11 mouse cellular contexts compared by ENCODE assay signal in the genomic region with DNA sequence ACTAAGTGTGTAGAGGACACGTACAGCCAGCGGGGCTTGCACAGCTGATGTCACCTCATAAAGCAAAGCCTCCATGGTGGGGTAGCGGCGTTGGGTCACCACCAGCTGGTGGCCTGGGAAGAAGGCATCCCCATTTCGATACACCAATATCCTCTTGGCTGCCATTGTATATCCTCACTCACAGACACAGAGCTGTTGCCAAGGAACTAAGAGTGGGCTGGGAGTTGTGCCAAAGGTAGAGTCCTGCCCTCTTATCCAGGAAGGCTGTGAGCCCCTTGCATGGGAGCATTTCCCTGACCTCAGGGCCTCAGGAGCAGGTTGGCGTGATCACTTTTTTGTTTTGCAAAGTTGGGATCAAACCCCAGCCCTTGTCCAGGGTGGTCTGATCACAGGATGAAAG. TPM values are rescaled to one million over a fixed set of nuclear protein-coding genes. Genes with fewer than 3 reads are reported as not detected.
A peak's percentile ranks its signal among the peaks of the same experiment; 100 is the strongest.
DNase-seq lines count a peak whose midpoint lies in the region; ATAC-seq and TF ChIP-seq lines count a peak whose summit lies in the region.
"Had no signal": no experiment of that assay in that cellular context is flagged by ENCODE, and none has a peak within 500 bp of the region (broad histone marks: within the 10 kb centered on the region; RNA-seq: fewer than 3 reads in every experiment).

A gene (minus strand): TSS at position 165 of the 400 bp plus-strand sequence.

- no peak for ATAC-seq in hindbrain, embryonic 16.5 days
- ATAC-seq in hindbrain, embryonic 14.5 days (ENCODE audit: low FRiP score) = no peak
- no peak for ATAC-seq in lung, embryonic 14.5 days (ENCODE audit: insufficient read depth)

- DNase-seq in cerebellum, adult 11-12 months = peak; percentile 41
- DNase-seq in cerebellum, adult 11 months = no peak
- no peak for DNase-seq in hindbrain, embryonic 14.5 days (ENCODE audit: low spot score)
- DNase-seq in R1 (ENCODE audit: low read depth, low spot score) = peak; percentile 50
- peak; percentile 21 for DNase-seq in lung, embryonic 14.5 days
- DNase-seq in gastrocnemius, adult 18-20 months (ENCODE audit: low spot score) = no peak
- no peak for DNase-seq in urinary bladder, postnatal 10 days (ENCODE audit: low spot score)
- DNase-seq: cerebellum, postnatal 36 days had no signal

- H3K9ac ChIP-seq in hindbrain, embryonic 16.5 days (ENCODE audit: low read depth, low read length) = no peak within 1 kb of the TSS
- H3K9ac ChIP-seq in hindbrain, embryonic 14.5 days = no peak within 1 kb of the TSS
- H3K9ac ChIP-seq in lung, embryonic 14.5 days = no peak within 1 kb of the TSS
- H3K9ac ChIP-seq: liver, embryonic 14.5 days; midbrain, embryonic 12.5 days had no signal

- 59% methylated on average over 6 of the region's 6 CpGs for WGBS in hindbrain, embryonic 16.5 days
- WGBS in hindbrain, embryonic 14.5 days = 76% methylated on average over 6 of the region's 6 CpGs
- 73% methylated on average over 6 of the region's 6 CpGs for WGBS in lung, embryonic 14.5 days

- H3K4me3 ChIP-seq in hindbrain, embryonic 16.5 days (ENCODE audit: low read length) = no peak within 1 kb of the TSS
- no peak within 1 kb of the TSS for H3K4me3 ChIP-seq in hindbrain, embryonic 14.5 days (replicated peaks; ENCODE audit: low read length)
- no peak within 1 kb of the TSS for H3K4me3 ChIP-seq in lung, embryonic 14.5 days (ENCODE audit: low read depth, low read length)
- H3K4me3 ChIP-seq: midbrain, embryonic 12.5 days had no signal

- peaks cover 4% of the 10 kb centered on the region; the same call in 1 of the 2 replicates for H3K36me3 ChIP-seq in hindbrain, embryonic 16.5 days (ENCODE audit: control insufficient read depth, insufficient read depth, low read length)
- H3K36me3 ChIP-seq in hindbrain, embryonic 14.5 days (replicated peaks; ENCODE audit: control insufficient read depth, insufficient read depth) = peaks cover 23% of the 10 kb centered on the region
- peaks cover 23% of the 10 kb centered on the region for H3K36me3 ChIP-seq in lung, embryonic 14.5 days (ENCODE audit: insufficient read depth)

- H3K9me3 ChIP-seq in hindbrain, embryonic 16.5 days (ENCODE audit: control insufficient read depth, low read length) = no peaks in the 10 kb centered on the region
- H3K9me3 ChIP-seq in hindbrain, embryonic 14.5 days (ENCODE audit: control insufficient read depth, low read length) = no peaks in the 10 kb centered on the region
- no peaks in the 10 kb centered on the region for H3K9me3 ChIP-seq in lung, embryonic 14.5 days (ENCODE audit: low read depth, low read length)
- H3K9me3 ChIP-seq: midbrain, embryonic 12.5 days had no signal

- TF ChIP-seq CTCF in lung, embryonic 14.5 days (IDR thresholded peaks at IDR 0.05; ENCODE audit: low read depth) = no peak

- no peaks in the 10 kb centered on the region for H3K27me3 ChIP-seq in hindbrain, embryonic 16.5 days (replicated peaks; ENCODE audit: control insufficient read depth, insufficient read depth, low read length)
- no peaks in the 10 kb centered on the region for H3K27me3 ChIP-seq in hindbrain, embryonic 14.5 days (ENCODE audit: control insufficient read depth, insufficient read depth, low read length)
- no peaks in the 10 kb centered on the region for H3K27me3 ChIP-seq in lung, embryonic 14.5 days (ENCODE audit: insufficient read depth, low read length)
- H3K27me3 ChIP-seq: midbrain, embryonic 12.5 days had no signal

- H3K27ac ChIP-seq in hindbrain, embryonic 16.5 days (ENCODE audit: low read depth, low read length) = 0 out of 2 replicates have a peak within 1 kb of the TSS, but pooled peaks have one; percentile 29
- H3K27ac ChIP-seq in hindbrain, embryonic 14.5 days = no peak within 1 kb of the TSS
- no peak within 1 kb of the TSS for H3K27ac ChIP-seq in lung, embryonic 14.5 days (ENCODE audit: low read depth)
- H3K27ac ChIP-seq: liver, embryonic 14.5 days; midbrain, embryonic 12.5 days had no signal

- no peak within 1 kb of the TSS for H3K4me2 ChIP-seq in hindbrain, embryonic 16.5 days (ENCODE audit: low read length)
- no peak within 1 kb of the TSS for H3K4me2 ChIP-seq in hindbrain, embryonic 14.5 days (replicated peaks)
- H3K4me2 ChIP-seq in lung, embryonic 14.5 days = no peak within 1 kb of the TSS
- H3K4me2 ChIP-seq: midbrain, embryonic 12.5 days had no signal

- peaks cover 6% of the 10 kb centered on the region for H3K4me1 ChIP-seq in hindbrain, embryonic 16.5 days (ENCODE audit: control insufficient read depth, insufficient read depth, low read depth, low read length)
- peaks cover 9% of the 10 kb centered on the region; the same call in 1 of the 2 replicates for H3K4me1 ChIP-seq in hindbrain, embryonic 14.5 days (replicated peaks; ENCODE audit: control insufficient read depth, insufficient read depth, low read length)
- 0 out of 2 replicates have a peak, but pooled peaks cover 5% of the 10 kb centered on the region for H3K4me1 ChIP-seq in lung, embryonic 14.5 days (ENCODE audit: insufficient read depth)

RNA-seq across cellular contexts. Expression of the gene that starts here (rescaled TPM):
- 2.1 and 3.9 TPM in 2 replicates for polyA plus RNA-seq in hindbrain, embryonic 16.5 days (2015; fragmentation: Nextera tagmentation; extraction: Ambion mirVana)
- polyA plus RNA-seq in hindbrain, embryonic 14.5 days (2014; fragmentation: Nextera tagmentation; extraction: Ambion mirVana) = 2.7 and 5.4 TPM in 2 replicates
- 2.1 and 2.5 TPM in 2 replicates for polyA plus RNA-seq in lung, embryonic 14.5 days (2014; fragmentation: Nextera tagmentation; extraction: Ambion mirVana)
- total RNA-seq in gastrocnemius, adult 18-20 months (2021) = under 1 TPM; 0.71 to 0.84 TPM

Comparison
In these comparisons a context has a peak if more than half of its experiments do, and no peak if none do; other contexts are left out.
1. DNase-seq: peak in cerebellum, adult 11-12 months (single experiment), R1 (single experiment) and lung, embryonic 14.5 days (single experiment); none in cerebellum, adult 11 months (single experiment), hindbrain, embryonic 14.5 days (single experiment), gastrocnemius, adult 18-20 months (single experiment) and urinary bladder, postnatal 10 days (single experiment).